Mouse (Mus musculus) ES-E14 (cell line): ENCODE measurements around the gene Pde4d.

Experiments
- CHD2 ChIP-seq: IDR thresholded peaks from 2 replicates; pipeline ENCODE4 v1.6.1; 2014; ENCODE audit warnings: mild to moderate bottlenecking, low read depth, low read length, inconsistent platforms
- HCFC1 ChIP-seq: IDR thresholded peaks from 2 replicates; pipeline ENCODE4 v1.6.1; 2012; ENCODE audit warnings: low read length, inconsistent platforms, borderline replicate concordance; ENCODE audit not compliant: insufficient read depth
- MAFK ChIP-seq: IDR thresholded peaks from 2 replicates; pipeline ENCODE4 v1.6.1; 2014; ENCODE audit warnings: mild to moderate bottlenecking, low read depth, low read length, inconsistent platforms; ENCODE audit not compliant: insufficient read depth
- ZC3H11A ChIP-seq: IDR thresholded peaks from 2 replicates; pipeline ENCODE4 v1.6.1; 2012; ENCODE audit warnings: low read depth, mild to moderate bottlenecking, inconsistent platforms, low read length, borderline replicate concordance
- ZNF384 ChIP-seq: IDR thresholded peaks from 2 replicates; pipeline ENCODE4 v1.6.1; 2012; ENCODE audit warnings: low read depth, low read length, inconsistent platforms

GRCm38 (mm10) chr13:108909193-108909592 is 459.4 kb downstream of the Pde4d start:
- TF ChIP-seq MAFK (no peak), CHD2 (no peak), HCFC1 (no peak), ZC3H11A (no peak), ZNF384 (no peak)
